Mouse (Mus musculus) megakaryocyte, embryonic 14.5 days (primary cell): Measurements from ENCODE around the gene Plscr2.

ENCODE experiments used
- FLI1 ChIP-seq: IDR thresholded peaks from 2 replicates; pipeline ENCODE4 v1.6.1; 2012; ENCODE audit warnings: low read length, inconsistent platforms, mixed read lengths
- GATA1 ChIP-seq: IDR thresholded peaks from 3 replicates; pipeline ENCODE4 v1.6.1; 2012; ENCODE audit warnings: mixed read lengths, low read length, inconsistent platforms, borderline replicate concordance

GRCm38 (mm10) chr9:92269829-92270404 is 5.5 kb upstream of the Plscr2 start:
- TF ChIP-seq FLI1 (no peak), GATA1 (no peak)
